Mouse (Mus musculus) thymus, postnatal 25 days (tissue): ENCODE data around the gene Mmp25.
A peak's percentile ranks its signal among the peaks of the same experiment; 100 is the strongest.
"Not testable (repeated sequence)": the region's sequence is repeated elsewhere in the genome, so short reads cannot be mapped to it uniquely, and the experiment has no call there.

ENCODE experiments used
- DNase-seq: peaks from one replicate; pipeline ENCODE4 v3.0.0; 2022

Gene Mmp25

GRCm38 (mm10) chr17:23599605-23600063 is 45.4 kb downstream of the Mmp25 start:
- DNase-seq = no peak

DNA sequence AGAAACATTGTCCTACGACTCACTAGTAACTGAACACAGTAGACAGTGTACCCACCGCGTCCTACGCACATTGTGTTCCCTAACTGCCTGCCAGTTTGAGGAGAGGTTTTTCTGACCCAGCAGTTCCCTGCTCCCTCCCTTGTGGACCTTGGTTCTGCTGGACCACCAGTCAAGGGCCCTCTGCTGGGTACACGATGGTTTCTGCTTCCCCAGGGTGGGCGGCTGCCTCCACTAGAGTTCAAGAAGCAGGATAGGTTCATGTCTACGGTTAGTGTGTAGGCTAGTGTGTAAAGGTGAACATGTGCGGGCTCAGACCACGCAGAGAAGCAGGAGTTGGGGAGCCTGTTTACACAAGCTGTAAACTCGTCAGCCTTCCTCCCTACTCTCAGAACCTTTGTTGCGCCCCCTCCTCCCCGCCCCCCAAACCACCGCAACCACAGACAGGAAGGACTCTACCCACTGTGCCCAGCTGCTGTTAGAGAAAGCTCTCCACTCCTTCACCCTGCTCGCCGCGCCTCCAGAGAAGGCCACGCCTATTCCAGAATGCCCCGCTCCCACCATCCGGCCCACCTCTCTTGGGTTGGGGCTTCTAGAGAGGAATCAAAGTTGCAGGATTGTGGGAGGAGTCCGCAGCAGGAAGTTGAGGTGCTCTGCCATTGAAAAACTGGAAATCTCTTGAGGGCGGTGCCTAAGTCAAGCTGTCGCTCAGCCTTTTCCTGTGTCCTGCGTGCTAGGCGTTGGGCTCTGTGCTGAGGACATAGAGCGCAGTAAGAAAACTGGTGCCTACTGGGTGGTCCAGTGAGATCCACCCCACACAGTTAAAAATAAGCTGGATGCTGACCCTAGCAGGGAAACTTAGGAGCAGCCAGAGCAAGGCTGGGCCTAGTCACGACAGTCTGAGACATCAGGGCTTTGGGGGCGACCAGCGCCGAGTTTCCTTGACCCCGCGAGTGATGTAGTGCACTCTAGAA is 46.2 kb downstream of the Mmp25 start, which contains the start of gene Zfp13:
Zfp13 (minus strand) TSS at position 906 of the 971 bp plus-strand sequence.
- peak; percentile 93 for DNase-seq

DNA sequence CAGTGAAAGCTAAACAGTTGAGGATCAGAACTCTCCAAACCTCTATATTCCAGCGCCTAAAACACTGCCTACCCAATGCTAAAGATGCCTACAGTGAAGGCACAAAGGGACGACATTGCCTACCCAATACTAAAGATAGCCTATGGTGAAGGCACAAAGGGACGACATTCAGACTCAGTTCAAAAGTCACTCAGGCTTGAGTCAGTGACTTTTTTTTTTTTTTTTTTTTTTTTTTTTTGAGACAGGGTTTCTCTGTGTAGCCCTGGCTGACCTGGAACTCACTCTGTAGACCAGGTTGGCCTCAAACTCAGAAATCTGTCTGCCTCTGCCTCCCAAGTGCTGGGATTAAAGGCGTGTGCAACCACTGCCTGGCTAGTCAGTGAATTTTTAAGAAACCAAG is 49.9 kb downstream of the Mmp25 start:
- not testable (repeated sequence) for DNase-seq

GRCm38 (mm10) chr17:23592926-23593300 is 52.2 kb downstream of the Mmp25 start:
- DNase-seq = no peak

DNA sequence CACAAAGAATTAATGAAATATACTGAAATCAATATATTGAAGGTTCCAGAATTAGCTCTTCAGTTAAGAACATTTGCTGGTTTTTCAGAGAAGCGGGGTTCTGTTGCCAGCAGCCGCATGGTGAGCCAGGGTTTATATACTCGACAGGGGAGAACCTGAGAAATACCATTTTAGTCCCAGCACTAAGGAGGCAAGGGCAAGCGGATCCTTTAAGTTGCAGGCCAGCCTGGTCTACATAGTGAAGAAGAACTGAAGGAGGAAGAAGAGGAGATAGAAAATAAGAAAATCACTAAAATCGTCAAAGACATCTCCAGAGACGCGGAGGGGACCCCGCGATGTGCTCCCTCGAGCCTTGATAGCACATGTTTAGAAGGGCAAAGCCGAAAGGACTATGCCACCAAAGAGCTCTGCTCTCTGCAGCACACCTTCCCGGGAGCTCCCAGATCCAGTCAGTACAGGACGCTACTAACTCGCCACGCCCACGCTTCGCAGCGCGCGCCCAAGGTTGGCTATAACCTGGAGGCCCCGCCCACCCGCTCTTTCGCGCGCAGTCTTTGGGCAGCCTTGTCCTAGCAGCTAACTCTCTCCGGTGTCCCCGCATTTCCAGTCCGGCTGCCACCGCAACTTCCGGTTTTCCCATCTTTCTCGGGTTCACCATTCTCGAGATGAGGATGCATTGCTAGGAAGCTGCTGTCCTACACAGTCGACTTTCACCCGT is 52.7 kb downstream of the Mmp25 start:
- peak; percentile 87 for DNase-seq

- no peak for DNase-seq
Observed at GRCm38 (mm10) chr17:23587253-23587652, 57.8 kb downstream of the Mmp25 start.

GRCm38 (mm10) chr17:23585721-23586491 is 59.2 kb downstream of the Mmp25 start:
- DNase-seq = no peak

DNA sequence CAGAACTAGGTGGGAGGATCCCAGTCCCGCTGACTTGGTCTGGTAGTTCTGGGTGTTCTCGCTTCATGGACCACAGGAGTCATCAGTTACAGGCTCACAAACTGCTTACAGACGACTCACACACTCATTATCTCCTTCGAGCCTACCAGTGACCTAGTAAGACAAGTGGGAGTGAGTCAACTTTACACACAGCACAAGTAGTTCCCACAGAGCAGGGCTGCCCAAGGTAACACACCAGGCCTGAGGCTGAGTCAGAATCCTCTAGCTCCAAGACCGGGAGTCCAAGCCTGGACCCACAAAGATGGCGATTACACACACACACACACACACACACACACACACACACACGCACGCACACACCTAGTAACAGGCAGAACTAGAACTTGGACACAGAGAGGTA is 60.3 kb downstream of the Mmp25 start:
- DNase-seq = no peak
